Mouse (Mus musculus): ENCODE measurements around the gene Ndufs4.
A peak's percentile ranks its signal among the peaks of the same experiment; 100 is the strongest.

Ndufs4 gene

GRCm38 (mm10) chr13:114388211-114388965 lies at the start of gene Ndufs4:
TSS of gene Ndufs4 (minus strand) at chr13:114388258.
- no peak for DNase-seq (ENCODE audit: low read depth, low spot score)

- no peak for DNase-seq (ENCODE audit: low read depth, low spot score)
Observed at GRCm38 (mm10) chr13:114432491-114432890, 44.4 kb upstream of the Ndufs4 start.

- DNase-seq (ENCODE audit: low read depth, low spot score), result no peak
Observed at GRCm38 (mm10) chr13:114425230-114425629, 37.2 kb upstream of the Ndufs4 start.

GRCm38 (mm10) chr13:114420235-114420634 lies 32.2 kb upstream of the Ndufs4 start:
- no peak for DNase-seq (ENCODE audit: low read depth, low spot score)

- DNase-seq (ENCODE audit: low read depth, low spot score), result no peak
Observed at GRCm38 (mm10) chr13:114419364-114419763, 31.3 kb upstream of the Ndufs4 start.

GRCm38 (mm10) chr13:114412326-114412725 lies 24.3 kb upstream of the Ndufs4 start:
- DNase-seq (ENCODE audit: low read depth, low spot score), result no peak

GRCm38 (mm10) chr13:114406866-114407265 lies 18.8 kb upstream of the Ndufs4 start:
- DNase-seq (ENCODE audit: low read depth, low spot score), result no peak

- no peak for DNase-seq (ENCODE audit: low read depth, low spot score)
Observed at GRCm38 (mm10) chr13:114406424-114406823, 18.4 kb upstream of the Ndufs4 start.

GRCm38 (mm10) chr13:114405100-114405715 lies 17.1 kb upstream of the Ndufs4 start:
- no peak for DNase-seq (ENCODE audit: low read depth, low spot score)

- DNase-seq (ENCODE audit: low read depth, low spot score), result no peak
Observed at GRCm38 (mm10) chr13:114398906-114399305, 10.8 kb upstream of the Ndufs4 start.

GRCm38 (mm10) chr13:114397281-114397680 lies 9.2 kb upstream of the Ndufs4 start:
- DNase-seq (ENCODE audit: low read depth, low spot score), result no peak

- DNase-seq (ENCODE audit: low read depth, low spot score), result no peak
Observed at GRCm38 (mm10) chr13:114396863-114397262, 8.8 kb upstream of the Ndufs4 start.

GRCm38 (mm10) chr13:114394784-114395183 lies 6.7 kb upstream of the Ndufs4 start:
- DNase-seq (ENCODE audit: low read depth, low spot score), result no peak

GRCm38 (mm10) chr13:114392501-114392900 lies 4.4 kb upstream of the Ndufs4 start:
- no peak for DNase-seq (ENCODE audit: low read depth, low spot score)

GRCm38 (mm10) chr13:114387521-114388171 lies 412 bp downstream of the Ndufs4 start:
- DNase-seq (ENCODE audit: low read depth, low spot score), result peak; percentile 90

- peak; percentile 59 for DNase-seq (ENCODE audit: low read depth, low spot score)
Observed at GRCm38 (mm10) chr13:114387074-114387487, 977 bp downstream of the Ndufs4 start.

- DNase-seq (ENCODE audit: low read depth, low spot score), result no peak
Observed at GRCm38 (mm10) chr13:114376511-114376910, 11.5 kb downstream of the Ndufs4 start.

GRCm38 (mm10) chr13:114362086-114362485 lies 26.0 kb downstream of the Ndufs4 start:
- no peak for DNase-seq (ENCODE audit: low read depth, low spot score)

- no peak for DNase-seq (ENCODE audit: low read depth, low spot score)
Observed at GRCm38 (mm10) chr13:114351321-114351946, 36.6 kb downstream of the Ndufs4 start.

- DNase-seq (ENCODE audit: low read depth, low spot score), result no peak
Observed at GRCm38 (mm10) chr13:114344979-114345712, 42.9 kb downstream of the Ndufs4 start.

GRCm38 (mm10) chr13:114344220-114344973 lies 43.7 kb downstream of the Ndufs4 start:
- no peak for DNase-seq (ENCODE audit: low read depth, low spot score)
